Mouse (Mus musculus): ENCODE results near the gene Ppp1r3a.

GRCm38 (mm10) chr6:14787157-14787938 is 32.3 kb upstream of the Ppp1r3a start:
- no peak for TF ChIP-seq CTCF (IDR thresholded peaks at IDR 0.05; ENCODE audit: borderline replicate concordance, insufficient read depth, low read depth, low read length)
- no peak for TF ChIP-seq POLR2A (IDR thresholded peaks at IDR 0.05; ENCODE audit: borderline replicate concordance, insufficient read depth, low read length)
